Mouse (Mus musculus) cortical plate, adult 2 months (tissue): ENCODE measurements around the gene Tbc1d22a. TPM values are rescaled to one million over a fixed set of nuclear protein-coding genes. Genes with fewer than 3 reads are reported as not detected.

Experiments
- H3K27ac ChIP-seq: fragments of 200-500 bp; 2 replicates; pipeline ENCODE4 v1.5.1; 2012; ENCODE audit warnings: low read length, control low read depth, inconsistent platforms; ENCODE audit not compliant: insufficient read depth
- H3K4me1 ChIP-seq: fragments of 200-500 bp; 2 replicates; pipeline ENCODE4 v1.6.1; 2011; ENCODE audit warnings: low read length; ENCODE audit not compliant: control insufficient read depth, insufficient read depth
- H3K4me3 ChIP-seq: fragments of 200-500 bp; 2 replicates; pipeline ENCODE4 v1.5.1; 2011; ENCODE audit warnings: mild to moderate bottlenecking, low read length, control low read depth; ENCODE audit not compliant: insufficient read depth
- CTCF ChIP-seq: fragments of 200-500 bp; IDR thresholded peaks from 2 replicates; pipeline ENCODE4 v1.5.1; 2011; ENCODE audit warnings: mild to moderate bottlenecking, control low read depth, low read length; ENCODE audit not compliant: insufficient read depth; ENCODE audit errors: extremely low read depth
- POLR2A ChIP-seq: fragments of 200-500 bp; IDR thresholded peaks from 2 replicates; pipeline ENCODE4 v1.6.1; 2011; ENCODE audit warnings: mild to moderate bottlenecking, low read length, control low read depth; ENCODE audit not compliant: insufficient read depth; ENCODE audit errors: extremely low read depth
- polyA plus RNA-seq: library from polyadenylated mRNA; depleted of rRNA; stranded (reverse); fragments of >200 nt; gene quantifications from 2 replicates; pipeline ENCODE4 v1.2.3, GENCODE M21; 2012

Tbc1d22a gene
- polyA plus RNA-seq, 1 experiment, result 33.9 TPM

DNA sequence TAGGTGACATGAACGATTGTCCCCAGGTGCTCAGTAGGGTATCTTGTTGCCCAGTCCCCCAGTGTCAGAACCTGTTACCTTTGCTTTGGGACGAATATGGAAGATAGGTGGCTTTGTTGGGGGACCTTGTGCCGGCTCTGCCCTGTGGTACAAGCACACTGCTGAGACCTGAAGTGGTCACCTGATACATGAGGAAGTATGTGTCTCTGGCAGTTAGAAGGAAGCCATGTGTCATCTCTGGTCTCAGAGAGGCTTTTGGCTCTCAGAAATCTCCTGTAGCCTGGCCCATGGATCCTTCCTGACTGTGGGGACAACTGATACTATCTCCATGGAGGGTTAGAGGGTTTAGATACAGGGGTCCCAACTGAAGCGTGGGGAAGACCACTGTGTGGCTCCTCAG is 281.9 kb downstream of the Tbc1d22a start:
- H3K4me1 ChIP-seq, result no peaks in the 10 kb centered on the region
- TF ChIP-seq POLR2A, result no peak
- TF ChIP-seq CTCF, result no peak
- H3K27ac ChIP-seq, result no peak overlapping the region
- no peak overlapping the region for H3K4me3 ChIP-seq

DNA sequence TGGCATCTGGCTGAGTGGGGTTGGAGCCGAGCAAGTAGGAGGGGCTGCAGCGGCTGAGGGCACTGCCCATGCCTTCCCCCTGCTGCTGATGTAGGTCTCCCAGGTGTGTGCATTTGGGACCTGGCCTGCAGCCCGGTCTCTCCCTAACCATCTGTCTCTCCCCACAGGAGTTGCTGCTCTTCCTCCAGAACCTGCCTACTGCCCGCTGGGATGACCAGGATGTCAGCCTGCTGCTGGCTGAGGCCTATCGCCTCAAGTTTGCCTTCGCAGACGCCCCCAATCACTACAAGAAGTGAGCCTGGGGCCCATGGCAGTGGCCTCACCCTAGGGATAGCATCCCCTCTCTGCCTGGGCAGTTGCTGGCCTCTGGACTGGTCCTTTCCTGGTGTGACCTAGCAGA is 282.4 kb downstream of the Tbc1d22a start:
- TF ChIP-seq POLR2A (no peak), CTCF (no peak)
- Histone ChIP-seq H3K27ac (no peak overlapping the region), H3K4me3 (no peak overlapping the region), H3K4me1 (no peaks in the 10 kb centered on the region)

DNA sequence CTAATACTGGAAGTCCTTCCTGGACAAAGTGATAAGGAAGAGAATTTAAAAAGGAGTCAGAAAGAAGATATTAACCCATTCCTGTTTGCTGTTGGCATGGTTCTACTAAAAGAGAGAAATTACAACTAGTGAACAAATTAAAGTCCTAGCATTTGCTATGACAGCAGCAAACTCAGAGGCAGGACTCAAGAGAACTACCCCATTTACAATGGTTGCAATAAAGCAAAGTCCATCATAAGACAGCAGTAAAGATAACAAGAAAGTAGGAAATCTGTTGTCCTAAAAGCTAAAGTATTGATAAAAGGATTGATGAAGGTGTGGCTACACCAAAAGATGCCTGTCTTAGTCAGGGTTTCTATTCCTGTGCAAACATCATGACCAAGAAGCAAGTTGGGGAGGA is 286.3 kb downstream of the Tbc1d22a start:
- no peak for TF ChIP-seq POLR2A
- TF ChIP-seq CTCF, result no peak
- no peak overlapping the region for H3K4me3 ChIP-seq
- H3K27ac ChIP-seq, result no peak overlapping the region
- no peaks in the 10 kb centered on the region for H3K4me1 ChIP-seq

DNA sequence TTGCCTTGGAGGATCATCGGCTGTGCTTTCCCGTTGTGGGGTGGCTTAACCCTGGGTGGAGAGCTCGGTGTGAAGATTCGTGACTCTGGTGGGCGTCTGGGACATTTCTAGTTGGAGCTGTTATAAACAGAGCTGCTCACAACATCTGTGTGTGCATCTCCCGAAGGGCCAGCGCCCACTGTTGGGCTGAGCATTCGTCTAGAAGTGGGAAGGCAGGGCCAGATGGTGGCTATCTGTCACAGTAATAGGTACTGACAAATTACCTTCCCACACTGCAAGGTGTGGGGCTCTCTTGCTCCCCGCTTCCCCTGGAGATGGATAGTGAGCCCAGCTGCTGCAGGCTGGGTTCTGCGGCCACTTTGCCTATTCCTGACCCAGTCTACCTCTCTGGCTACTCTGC is 289.2 kb downstream of the Tbc1d22a start:
- TF ChIP-seq CTCF (no peak), POLR2A (no peak)
- no peak overlapping the region for H3K27ac ChIP-seq
- H3K4me1 ChIP-seq, result no peaks in the 10 kb centered on the region
- H3K4me3 ChIP-seq, result no peak overlapping the region

DNA sequence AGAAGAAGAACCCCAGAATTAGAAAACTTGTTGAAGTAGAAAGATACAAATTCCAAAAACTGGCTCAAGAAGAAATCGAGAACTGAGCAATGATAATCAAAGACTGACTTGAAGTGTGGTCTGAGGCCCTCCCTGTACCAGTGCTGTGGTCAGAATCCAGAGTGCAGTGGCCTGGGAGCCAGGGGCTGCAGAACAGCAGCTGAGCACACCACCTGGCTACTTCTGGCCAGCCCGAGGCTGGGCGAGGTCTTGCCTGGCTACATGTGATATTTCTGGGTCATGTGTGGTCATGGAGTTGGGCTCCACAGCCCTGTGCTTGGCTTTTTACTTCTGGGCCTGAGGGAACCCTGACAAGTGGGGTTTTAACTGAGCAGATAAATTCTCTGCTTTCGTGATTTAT is 292.4 kb downstream of the Tbc1d22a start:
- Histone ChIP-seq H3K4me3 (no peak overlapping the region), H3K27ac (no peak overlapping the region), H3K4me1 (0 out of 2 replicates have a peak, but pooled peaks cover 3% of the 10 kb centered on the region)
- no peak for TF ChIP-seq CTCF
- no peak for TF ChIP-seq POLR2A

DNA sequence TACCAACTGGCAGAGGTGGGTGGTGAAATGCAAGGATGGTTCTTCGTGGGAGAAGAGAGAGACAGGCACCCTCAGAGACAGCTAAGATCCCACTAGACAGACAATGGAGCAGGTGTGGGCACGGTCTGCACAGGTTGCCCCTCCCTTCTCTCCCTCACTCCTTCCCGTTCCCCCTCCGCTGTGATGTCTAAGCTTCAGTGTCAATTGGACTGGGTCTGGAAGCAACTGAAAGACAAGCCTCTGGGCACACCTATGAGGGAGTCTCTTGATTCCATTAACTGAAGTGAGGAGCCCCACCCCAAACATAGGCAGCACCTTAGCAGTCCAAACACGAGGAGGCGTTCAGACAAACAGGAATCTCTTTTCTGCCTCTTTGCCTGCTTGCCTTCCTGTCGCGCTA is 293.3 kb downstream of the Tbc1d22a start:
- H3K4me1 ChIP-seq, result 0 out of 2 replicates have a peak, but pooled peaks cover 3% of the 10 kb centered on the region
- TF ChIP-seq CTCF (no peak), POLR2A (no peak)
- no peak overlapping the region for H3K4me3 ChIP-seq
- H3K27ac ChIP-seq, result no peak overlapping the region

DNA sequence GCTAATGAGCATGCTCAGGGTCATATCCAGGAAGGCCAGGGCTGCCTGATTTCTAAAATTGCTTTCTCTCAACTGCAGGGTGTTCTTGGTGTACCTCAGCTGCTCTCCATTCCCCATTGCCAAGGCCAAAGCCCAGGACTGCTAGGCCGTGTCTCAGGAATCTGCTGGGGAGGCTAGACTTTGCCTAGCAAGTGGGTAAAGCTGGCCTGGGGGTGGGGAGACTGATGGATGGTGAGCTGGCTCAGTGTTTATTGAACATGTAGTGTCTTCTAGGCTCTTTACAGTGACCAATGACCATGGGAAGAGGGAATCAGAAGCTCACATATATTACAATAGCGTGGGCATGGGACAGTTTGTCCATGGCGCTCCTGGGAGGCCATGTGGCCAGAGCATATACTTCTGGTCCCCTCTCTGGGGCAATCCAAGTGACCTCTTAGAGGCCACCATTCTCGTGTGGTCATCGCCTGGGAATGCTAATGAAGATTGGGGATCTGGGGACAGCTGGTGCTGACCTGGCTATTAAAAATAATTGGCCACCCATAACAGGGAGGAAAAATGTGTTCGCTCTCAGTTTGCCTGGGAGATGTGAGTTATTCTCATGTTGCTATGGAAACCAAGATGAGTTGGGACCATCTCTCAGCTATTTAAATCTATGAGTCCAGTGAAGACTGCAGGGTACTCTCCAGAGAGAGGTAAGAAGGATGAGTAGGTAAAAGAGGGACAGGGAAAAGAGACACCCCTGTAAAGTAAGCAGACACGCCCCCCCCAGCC is 294.3 kb downstream of the Tbc1d22a start:
- Histone ChIP-seq H3K4me3 (no peak overlapping the region), H3K4me1 (0 out of 2 replicates have a peak, but pooled peaks cover 3% of the 10 kb centered on the region), H3K27ac (no peak overlapping the region)
- no peak for TF ChIP-seq CTCF
- no peak for TF ChIP-seq POLR2A

DNA sequence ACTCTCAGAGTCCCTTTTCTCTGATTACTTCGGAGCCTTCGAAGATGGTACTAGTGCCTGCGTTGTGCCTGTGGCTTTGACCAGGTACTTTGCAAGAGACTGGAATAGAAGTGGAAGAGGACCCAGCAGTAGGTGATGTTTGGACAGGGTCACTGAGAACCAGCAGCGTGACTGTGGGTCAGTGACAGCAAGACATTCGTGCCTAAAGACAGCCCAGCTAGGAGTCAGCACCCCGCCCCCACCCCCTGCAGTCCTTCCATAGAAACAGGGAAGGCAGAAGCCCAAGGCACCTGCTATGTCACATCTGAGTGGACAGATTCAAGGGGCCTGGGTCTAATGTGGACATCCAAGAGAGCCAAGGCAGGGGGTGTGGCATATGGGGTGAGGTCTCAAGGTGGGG is 295.3 kb downstream of the Tbc1d22a start:
- Histone ChIP-seq H3K27ac (no peak overlapping the region), H3K4me3 (no peak overlapping the region), H3K4me1 (0 out of 2 replicates have a peak, but pooled peaks cover 3% of the 10 kb centered on the region)
- no peak for TF ChIP-seq CTCF
- no peak for TF ChIP-seq POLR2A

DNA sequence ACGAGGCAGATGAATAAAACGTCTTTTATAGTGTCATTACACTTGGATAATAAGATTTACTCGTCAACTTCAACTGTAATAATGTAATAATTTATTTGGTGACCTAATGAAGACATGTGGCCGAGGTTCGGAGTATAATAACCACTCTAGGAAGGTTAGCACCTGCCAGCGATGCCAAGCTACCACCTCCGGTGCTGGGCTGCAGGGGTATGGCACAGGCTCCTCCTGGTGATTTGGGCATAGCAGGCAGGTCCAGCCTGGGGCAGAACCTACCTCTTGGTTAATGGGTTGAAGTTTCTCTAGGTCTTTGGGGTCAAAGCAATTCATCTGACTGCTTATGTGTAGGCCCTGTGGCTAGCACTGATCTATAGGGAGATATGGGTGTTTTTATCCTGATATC is 296.9 kb downstream of the Tbc1d22a start:
- TF ChIP-seq POLR2A (no peak), CTCF (no peak)
- Histone ChIP-seq H3K27ac (no peak overlapping the region), H3K4me3 (no peak overlapping the region), H3K4me1 (0 out of 2 replicates have a peak, but pooled peaks cover 3% of the 10 kb centered on the region)

DNA sequence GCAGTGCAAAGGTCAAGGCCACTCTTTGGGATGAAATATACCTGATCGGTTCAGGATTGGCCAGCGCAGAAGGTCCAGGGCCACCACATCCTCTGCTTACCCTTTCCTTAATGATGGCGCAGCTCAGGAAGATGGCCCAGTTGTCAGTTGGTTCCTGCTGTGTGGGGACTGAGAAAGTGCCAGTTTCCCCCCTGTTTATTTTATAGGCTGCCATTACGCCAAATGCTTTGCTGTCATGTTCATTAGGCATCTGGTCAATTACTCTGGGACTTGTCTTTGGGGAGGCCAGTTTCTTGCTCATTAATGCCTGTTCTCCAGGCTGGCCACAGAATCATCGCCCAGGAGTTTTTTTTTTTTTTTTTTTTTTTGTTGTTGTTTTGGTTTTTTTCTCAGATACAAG is 299.1 kb downstream of the Tbc1d22a start:
- 0 out of 2 replicates have a peak, but pooled peaks cover 3% of the 10 kb centered on the region for H3K4me1 ChIP-seq
- TF ChIP-seq POLR2A, result no peak
- no peak for TF ChIP-seq CTCF
- H3K27ac ChIP-seq, result no peak overlapping the region
- H3K4me3 ChIP-seq, result no peak overlapping the region
